Mouse (Mus musculus) erythroblast, adult 5-6 weeks (primary cell): ENCODE results near the gene Ceacam10. TPM values are rescaled to one million over a fixed set of nuclear protein-coding genes. Genes with fewer than 3 reads are reported as not detected.
A peak's percentile ranks its signal among the peaks of the same experiment; 100 is the strongest.
"Not testable (repeated sequence)": the region's sequence is repeated elsewhere in the genome, so short reads cannot be mapped to it uniquely, and the experiment has no call there.

Source experiments
- ATAC-seq: replicated peaks from 2 replicates; pipeline ENCODE4 v1.8.0; 2016; ENCODE audit warnings: moderate number of reproducible peaks, mild to moderate bottlenecking, moderate TSS enrichment, inconsistent platforms; ENCODE audit not compliant: poor library complexity, low FRiP score, severe bottlenecking
- total RNA-seq, 2 experiments: library from RNA; stranded (forward) in 1 of 2; stranded (reverse) in 1 of 2; fragments of 150-400 nt in 1 of 2; fragments of 200-764, 138-1000 nt in 1 of 2; gene quantifications; 2 replicates each; pipeline versions ENCODE4 v1.2.3 to v1.2.4; 2015 to 2017; ENCODE audit warnings: low replicate concordance in 2 of 2

The Ceacam10 gene
- total RNA-seq (2015; ENCODE audit: low replicate concordance): 5.4 and 9.2 TPM in 2 replicates
- 3.9 and 9.7 TPM in 2 replicates for total RNA-seq (2017; ENCODE audit: low replicate concordance)

DNA sequence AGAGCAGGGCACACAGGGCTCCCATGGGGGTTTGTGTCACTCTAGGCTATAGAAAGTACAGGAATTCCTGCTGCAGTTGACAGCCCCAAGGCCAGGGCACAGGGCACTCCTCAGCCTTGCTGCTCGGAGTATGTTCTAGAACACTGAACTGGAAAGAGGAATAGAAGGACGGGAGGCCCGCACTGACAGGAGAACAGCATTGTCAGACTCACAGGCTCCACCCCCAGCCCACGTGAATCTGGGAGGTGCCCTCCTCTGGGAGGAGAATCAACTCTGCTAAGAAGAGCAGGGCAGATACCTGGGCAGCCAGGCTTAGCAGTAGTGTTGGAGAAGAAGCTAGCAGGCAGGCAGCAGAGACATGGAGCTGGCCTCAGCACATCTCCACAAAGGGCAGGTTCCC is at the start of gene Ceacam10:
TSS of gene Ceacam10 (plus strand) at position 289 of the 400 bp plus-strand sequence.
- ATAC-seq: not testable (repeated sequence)

DNA sequence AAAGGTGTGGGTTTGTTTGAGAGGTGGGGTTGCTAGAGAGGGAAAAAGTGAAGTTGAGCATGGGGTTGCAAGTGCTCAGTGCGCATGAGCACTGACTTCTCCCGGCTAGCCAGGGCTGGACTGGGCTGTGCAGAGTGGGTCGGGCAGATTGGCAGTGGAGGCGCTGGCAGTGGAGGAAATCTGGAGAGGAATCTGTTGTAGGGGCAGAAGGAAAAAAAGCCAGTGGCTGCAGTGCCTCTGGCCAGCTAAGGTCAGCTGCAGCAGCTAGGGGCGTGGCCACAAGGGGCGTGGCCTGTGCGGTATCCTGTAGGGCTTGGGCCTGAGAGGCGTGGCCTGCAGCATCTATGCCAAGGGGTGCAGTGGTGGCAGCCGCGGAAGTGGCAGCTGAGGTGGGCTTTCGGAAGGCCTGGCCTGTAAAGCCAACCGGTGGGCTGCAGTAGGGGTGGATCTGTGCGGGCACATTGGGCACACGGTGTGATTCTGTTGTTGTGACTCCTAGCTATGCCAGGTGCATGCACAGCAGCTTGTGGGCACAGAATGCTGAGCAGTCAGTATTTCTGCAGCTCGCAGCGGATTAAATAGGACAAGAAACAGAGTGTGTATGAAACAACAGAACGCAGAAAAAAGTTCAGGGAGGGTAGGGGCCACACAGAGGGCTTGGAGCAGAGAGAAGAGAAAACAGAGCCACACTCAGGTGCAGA is 40.9 kb upstream of the Ceacam10 start:
- ATAC-seq: no peak

GRCm38 (mm10) chr7:24750695-24751094 is 26.3 kb upstream of the Ceacam10 start:
- no peak for ATAC-seq

GRCm38 (mm10) chr7:24751610-24752009 is 25.4 kb upstream of the Ceacam10 start:
- no peak for ATAC-seq

DNA sequence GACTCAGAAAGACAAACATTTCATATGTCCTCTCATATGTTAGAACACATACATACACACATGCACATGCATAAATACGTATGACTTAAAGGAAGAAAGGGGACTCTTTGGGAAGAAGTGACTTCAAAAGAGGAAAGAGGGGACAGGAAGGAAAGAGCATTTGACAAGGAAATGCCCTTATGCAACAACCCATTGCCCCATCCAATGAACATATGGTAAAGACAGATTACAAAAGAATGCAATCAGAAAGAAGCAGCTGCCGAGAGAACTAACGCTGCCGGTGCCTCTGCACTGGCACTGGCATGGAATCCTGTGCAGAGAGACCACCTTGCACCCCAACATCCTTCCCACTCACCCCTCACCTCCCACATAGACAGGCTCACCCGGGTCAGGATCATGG is 23.5 kb upstream of the Ceacam10 start:
- no peak for ATAC-seq

DNA sequence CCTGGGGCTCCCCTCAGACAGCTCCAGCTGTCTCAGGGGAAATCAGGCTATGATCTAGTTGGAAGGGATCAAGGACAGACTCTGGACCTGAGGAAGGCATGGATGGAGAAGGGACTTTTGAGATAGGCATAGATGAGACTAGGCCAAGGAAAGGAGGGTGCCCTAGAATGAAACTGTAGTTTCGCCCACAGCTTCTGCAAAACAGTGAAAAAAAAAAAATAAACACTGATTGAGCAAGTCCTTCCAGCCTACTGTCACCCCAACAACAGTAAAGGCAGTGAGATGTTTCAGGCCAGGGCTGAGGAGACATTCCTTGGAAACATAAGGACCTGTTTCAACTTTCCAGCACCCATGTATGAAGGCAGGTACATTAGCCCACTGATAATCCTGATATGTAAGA is 18.5 kb upstream of the Ceacam10 start:
- no peak for ATAC-seq

DNA sequence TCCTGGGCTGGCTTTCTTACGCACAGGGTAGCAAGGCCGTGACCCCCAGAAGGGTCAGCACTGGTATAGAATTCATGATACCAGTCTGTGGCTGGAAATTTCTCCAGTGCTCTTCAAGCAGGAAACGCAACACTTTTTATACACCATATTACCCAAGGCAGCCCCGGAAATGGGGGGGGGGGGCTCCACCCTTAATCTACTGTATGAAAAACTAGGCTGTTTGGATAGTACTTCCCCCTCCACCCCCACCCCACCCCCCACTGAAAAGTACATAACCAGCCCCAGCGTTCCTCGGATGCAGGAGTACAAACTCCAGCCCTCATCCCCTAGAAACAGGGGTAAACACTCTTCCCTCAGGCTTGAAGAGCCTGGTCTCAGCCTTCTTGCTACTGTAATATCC is 16.8 kb upstream of the Ceacam10 start, which contains the start of gene Cd177:
TSS of gene Cd177 (minus strand) at position 101 of the 400 bp plus-strand sequence.
- no peak for ATAC-seq

DNA sequence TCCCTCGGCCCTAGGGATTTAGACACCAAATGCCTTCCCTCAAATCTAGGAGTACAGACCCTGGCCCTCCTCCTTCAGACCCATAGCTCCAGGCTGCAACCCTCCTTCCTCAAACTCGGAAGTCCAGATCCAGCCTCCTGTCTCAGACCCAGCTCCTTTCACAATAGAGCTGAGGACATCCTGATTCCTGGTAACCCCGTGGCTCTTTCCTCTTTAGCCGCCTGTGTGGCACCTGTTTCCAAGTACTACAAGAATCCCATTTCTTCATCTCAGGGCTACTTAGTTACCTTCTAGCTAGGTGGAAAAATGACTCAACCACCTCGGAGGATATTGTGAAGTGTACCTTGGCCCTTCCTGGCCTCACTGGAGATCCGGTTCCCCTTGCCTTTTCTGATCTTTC is 15.8 kb upstream of the Ceacam10 start:
- no peak for ATAC-seq

GRCm38 (mm10) chr7:24762574-24762973 is 14.4 kb upstream of the Ceacam10 start:
- ATAC-seq: no peak

DNA sequence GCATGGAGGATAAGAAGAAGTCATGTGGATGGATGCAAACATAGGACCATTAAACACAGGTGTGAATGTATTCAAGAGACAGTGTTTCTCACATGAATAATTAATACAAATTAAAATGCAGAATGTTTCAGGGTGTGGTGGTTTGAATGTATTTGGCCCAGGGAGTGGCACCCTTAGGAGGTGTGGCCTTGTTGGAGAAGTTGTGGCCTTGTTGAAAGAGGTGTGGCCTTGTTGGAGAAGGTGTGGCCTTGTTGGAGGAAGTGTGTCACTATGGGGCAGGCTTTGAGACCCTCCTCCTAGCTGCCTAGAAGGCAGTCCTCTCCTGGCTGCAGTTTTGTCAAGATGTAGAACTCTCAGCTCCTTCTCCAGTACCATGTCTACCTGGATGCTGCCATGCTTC is 5.6 kb upstream of the Ceacam10 start:
- ATAC-seq: no peak

DNA sequence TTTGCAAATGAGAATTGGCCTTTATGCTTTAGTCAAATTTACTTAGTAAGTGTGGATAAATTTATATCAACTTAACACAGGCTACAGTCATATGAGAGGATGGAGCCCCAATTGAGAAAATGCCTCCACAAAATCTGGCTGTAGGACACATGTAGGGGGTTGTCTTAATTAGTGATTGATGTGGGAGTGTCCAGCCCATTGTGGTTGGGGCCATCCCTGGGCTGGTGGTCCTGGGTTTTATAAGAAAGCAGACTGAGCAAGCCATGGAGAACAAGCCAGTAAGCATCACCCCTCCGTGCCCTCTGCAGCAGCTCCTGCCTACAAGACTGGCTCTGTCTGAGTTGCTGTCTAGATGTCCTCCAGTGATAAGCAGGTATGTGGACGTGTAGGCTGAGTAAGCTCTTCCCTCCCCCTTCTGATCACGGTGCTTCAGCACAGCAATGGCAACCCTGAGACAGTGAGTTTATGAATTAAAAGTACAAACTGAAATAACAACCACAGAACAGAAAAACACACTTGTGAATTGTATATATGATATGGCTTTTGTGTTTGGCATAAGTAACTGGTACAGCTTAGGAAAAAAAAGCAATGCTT is 3.0 kb upstream of the Ceacam10 start:
- no peak for ATAC-seq

- no peak for ATAC-seq
Observed at GRCm38 (mm10) chr7:24776145-24776544, 861 bp upstream of the Ceacam10 start.

GRCm38 (mm10) chr7:24797918-24798317 is 20.9 kb downstream of the Ceacam10 start:
- ATAC-seq: no peak

DNA sequence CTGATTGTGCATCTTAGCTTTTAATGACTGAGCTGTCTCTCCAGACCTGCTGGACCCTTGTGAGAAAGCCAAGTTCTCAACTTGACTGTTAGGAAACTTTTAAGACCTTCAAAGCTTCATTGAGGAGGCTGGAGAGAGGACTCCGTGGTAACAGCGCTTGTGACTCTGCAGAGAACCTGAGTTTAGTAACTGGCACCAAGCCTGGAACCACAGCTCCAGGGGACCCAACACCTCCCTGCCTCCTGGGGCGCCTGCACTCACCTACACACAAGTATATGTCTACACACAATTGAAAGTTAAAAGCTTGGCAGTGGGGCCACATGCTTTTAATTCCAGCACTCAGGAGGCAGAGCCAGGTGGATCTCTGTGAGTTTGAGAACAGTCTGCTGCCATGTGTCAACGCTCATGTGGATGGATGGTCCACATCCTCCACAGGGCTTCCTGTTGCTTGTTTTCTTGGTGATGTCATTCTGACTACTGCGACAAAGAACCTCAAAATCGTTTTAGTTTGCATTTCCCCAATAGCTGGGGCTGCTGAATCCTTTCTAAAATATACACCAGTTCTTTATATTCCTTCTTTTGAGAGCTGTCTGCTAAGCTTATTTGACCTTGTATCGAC is 25.3 kb downstream of the Ceacam10 start:
- ATAC-seq: no peak

- no peak for ATAC-seq
Observed at GRCm38 (mm10) chr7:24804826-24805225, 27.8 kb downstream of the Ceacam10 start.

DNA sequence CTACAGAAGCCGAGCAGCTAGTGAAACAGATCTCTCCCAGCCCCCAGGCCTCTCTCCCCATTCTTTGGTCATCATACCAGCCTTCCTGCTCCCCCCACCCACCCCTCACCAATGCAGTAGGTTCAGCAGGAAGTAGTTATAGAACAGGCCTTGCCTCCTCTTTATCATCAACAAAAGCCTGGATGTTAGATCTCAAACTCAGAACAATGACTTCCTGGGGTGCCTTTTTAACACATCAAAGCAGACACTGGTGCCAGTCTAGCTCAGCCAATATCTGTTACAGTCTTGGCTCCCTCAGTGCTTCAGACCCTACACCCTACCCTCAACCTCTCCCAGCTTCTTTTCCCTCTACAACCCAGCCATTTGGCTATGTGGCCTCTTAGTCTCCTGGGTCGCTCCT is 32.0 kb downstream of the Ceacam10 start:
- ATAC-seq: no peak

DNA sequence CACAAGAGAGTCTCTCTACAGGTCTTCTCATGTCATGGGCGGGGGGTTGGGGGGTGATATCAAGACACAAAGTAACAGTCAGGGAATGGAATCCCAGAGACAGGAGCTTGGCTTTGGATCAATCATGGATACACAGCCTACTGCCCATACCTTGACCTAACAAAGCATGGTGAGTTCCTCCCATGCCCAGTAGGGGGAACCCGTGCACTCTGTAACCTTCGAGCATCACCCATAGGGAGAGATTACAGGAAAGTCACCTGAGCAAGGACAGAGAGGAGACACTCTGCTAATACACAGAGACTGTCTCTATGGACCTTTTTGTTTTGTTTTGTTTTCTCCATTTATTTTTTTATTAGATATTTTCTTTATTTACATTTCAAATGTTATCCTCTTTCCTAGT is 40.5 kb downstream of the Ceacam10 start:
- peak; percentile 80 for ATAC-seq

- ATAC-seq: no peak
Observed at GRCm38 (mm10) chr7:24824452-24824851, 47.4 kb downstream of the Ceacam10 start.

GRCm38 (mm10) chr7:24827181-24827580 is 50.2 kb downstream of the Ceacam10 start:
- no peak for ATAC-seq
